Mouse (Mus musculus) limb, embryonic 10.5 days (tissue): ENCODE measurements around the gene Asic2. TPM values are rescaled to one million over a fixed set of nuclear protein-coding genes. Genes with fewer than 3 reads are reported as not detected.
A peak's percentile ranks its signal among the peaks of the same experiment; 100 is the strongest.

Source experiments
- DNase-seq: peaks from one replicate; pipeline ENCODE4 v3.0.0-alpha.2; 2017; ENCODE audit warnings: low spot score
- H3K27ac ChIP-seq: fragments of 300-500 bp; sonication (generic); 2 replicates; pipeline ENCODE4 v1.5.1; 2016; ENCODE audit warnings: mild to moderate bottlenecking
- H3K27me3 ChIP-seq: fragments of 300-500 bp; sonication (generic); 2 replicates; pipeline ENCODE4 v1.6.1; 2016; ENCODE audit warnings: low read depth, mild to moderate bottlenecking; ENCODE audit not compliant: poor library complexity, severe bottlenecking
- H3K36me3 ChIP-seq: fragments of 300-500 bp; sonication (generic); 2 replicates; pipeline ENCODE4 v1.6.1; 2016; ENCODE audit warnings: mild to moderate bottlenecking, moderate library complexity
- H3K4me1 ChIP-seq: fragments of 300-500 bp; sonication (generic); 2 replicates; pipeline ENCODE4 v1.6.1; 2016
- H3K4me3 ChIP-seq: fragments of 300-500 bp; sonication (generic); 2 replicates; pipeline ENCODE4 v1.5.1; 2016; ENCODE audit warnings: mild to moderate bottlenecking, moderate library complexity
- H3K9me3 ChIP-seq: fragments of 300-500 bp; sonication (generic); replicated peaks from 2 replicates; pipeline ENCODE4 v1.6.1; 2016; ENCODE audit warnings: mild to moderate bottlenecking
- WGBS: fragments of 180-500 bp; shearing (Covaris S2); methylation state at CpG from one replicate; pipeline ENCODE4 v1.1.7; 2016; 5-methylcytosine and 5-hydroxymethylcytosine counted together
- polyA plus RNA-seq: library from polyadenylated mRNA; unstranded; fragments of >200 nt; fragmentation: Nextera tagmentation; extraction: Ambion mirVana; gene quantifications from 2 replicates; pipeline ENCODE4 v1.2.1, GENCODE M21; 2016

Gene Asic2
- polyA plus RNA-seq, 1 experiment from 2014 or later, result 1.1 TPM

DNA sequence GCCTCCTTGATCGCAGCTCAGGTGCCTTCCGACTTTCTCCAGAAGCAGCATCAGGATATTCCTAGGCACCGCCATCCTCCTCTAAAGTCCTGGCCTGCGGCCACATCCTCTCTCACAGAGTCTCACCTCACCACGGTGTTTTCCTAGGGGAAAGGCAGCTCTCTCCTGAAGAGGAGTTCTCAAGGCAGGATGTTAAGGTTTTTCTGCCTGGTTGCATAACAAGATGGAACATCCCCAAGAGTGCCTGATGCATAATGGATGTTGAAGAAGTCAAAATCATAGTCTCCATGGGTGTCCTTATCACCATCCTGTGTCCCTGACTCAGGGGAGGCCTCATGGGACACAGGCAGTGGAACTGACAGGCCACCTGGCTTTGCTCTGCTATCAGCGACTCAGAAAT lies 1060.4 kb downstream of the Asic2 start:
- Histone ChIP-seq H3K4me1 (peaks cover 11% of the 10 kb centered on the region; the same call in 1 of the 2 replicates), H3K27ac (no peak overlapping the region), H3K36me3 (no peaks in the 10 kb centered on the region), H3K9me3 (no peaks in the 10 kb centered on the region), H3K4me3 (no peak overlapping the region), H3K27me3 (no peaks in the 10 kb centered on the region)
- WGBS, result 91% methylated on average over 6 of the region's 6 CpGs
- DNase-seq, result no peak

DNA sequence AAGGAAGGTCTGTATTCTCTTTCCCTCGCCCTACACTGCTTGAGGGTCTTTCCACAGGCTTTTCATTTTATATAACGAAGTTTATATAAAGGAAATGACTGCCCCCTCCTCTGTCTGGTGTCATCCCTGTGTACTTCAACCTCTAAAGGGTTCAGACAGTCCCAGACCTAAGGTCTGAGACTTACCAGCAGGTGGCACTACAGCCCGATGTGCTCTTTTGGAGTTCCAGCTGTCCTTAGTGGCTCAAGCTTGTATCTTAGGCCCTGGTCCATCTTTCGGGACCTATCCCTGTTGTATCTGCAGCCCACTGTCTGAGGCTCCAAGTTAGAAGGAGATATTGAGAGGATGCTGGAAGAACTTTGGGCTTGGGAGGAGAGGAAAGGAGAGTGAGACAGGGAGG lies 1061.8 kb downstream of the Asic2 start:
- Histone ChIP-seq H3K9me3 (no peaks in the 10 kb centered on the region), H3K4me3 (no peak overlapping the region), H3K4me1 (peaks cover 11% of the 10 kb centered on the region; the same call in 1 of the 2 replicates), H3K27ac (no peak overlapping the region), H3K27me3 (no peaks in the 10 kb centered on the region), H3K36me3 (no peaks in the 10 kb centered on the region)
- peak; percentile 60 for DNase-seq
- WGBS, result 44% methylated on average over 4 of the region's 4 CpGs

DNA sequence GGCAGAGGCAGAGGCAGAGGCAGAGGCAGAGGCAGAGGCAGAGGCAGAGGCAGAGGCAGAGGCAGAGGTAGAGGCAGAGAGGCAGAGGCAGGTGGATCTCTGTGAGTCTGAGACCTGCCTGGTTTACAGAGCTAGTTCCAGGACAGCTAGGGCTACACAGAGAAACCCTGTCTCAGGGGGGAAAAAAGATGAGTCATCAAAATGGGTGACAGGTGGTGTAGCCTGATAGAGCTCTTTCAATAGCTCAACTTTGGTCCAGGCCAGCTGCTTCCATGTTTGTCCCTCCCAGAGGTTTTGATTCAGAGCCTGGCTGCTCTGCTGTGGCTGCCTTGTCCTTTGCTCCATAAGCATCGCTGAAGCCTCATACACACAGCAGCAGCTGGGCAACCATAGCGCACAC lies 1063.7 kb downstream of the Asic2 start:
- WGBS, result 97% methylated on average over 2 of the region's 2 CpGs
- no peak overlapping the region for H3K27ac ChIP-seq
- H3K4me3 ChIP-seq, result no peak overlapping the region
- H3K4me1 ChIP-seq, result peaks cover 8% of the 10 kb centered on the region; the same call in 1 of the 2 replicates
- DNase-seq, result no peak
- no peaks in the 10 kb centered on the region for H3K27me3 ChIP-seq
- no peaks in the 10 kb centered on the region for H3K36me3 ChIP-seq
- H3K9me3 ChIP-seq, result no peaks in the 10 kb centered on the region

DNA sequence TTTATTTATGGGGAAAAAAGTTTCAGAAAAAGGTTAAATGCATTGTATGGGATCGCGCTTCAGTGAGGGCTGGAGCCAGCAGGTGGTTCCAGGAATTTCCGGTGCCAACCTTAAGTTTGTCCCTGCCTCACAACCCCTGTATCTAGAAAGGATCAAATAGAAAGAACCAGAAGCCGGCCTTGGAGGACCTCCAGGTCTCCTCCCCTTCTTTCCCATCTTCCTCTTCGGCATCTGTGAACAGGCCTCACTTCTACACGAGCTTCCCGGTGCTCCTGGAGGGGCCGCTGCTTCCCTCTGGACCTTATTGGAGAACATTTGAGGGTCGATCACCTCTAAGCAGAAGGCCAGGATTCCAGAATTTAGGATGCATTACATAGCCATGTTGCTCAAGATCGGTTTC lies 1064.8 kb downstream of the Asic2 start:
- Histone ChIP-seq H3K36me3 (no peaks in the 10 kb centered on the region), H3K27me3 (no peaks in the 10 kb centered on the region), H3K4me3 (no peak overlapping the region), H3K9me3 (no peaks in the 10 kb centered on the region), H3K4me1 (no peaks in the 10 kb centered on the region), H3K27ac (no peak overlapping the region)
- DNase-seq, result no peak
- WGBS, result 91% methylated on average over 10 of the region's 10 CpGs

DNA sequence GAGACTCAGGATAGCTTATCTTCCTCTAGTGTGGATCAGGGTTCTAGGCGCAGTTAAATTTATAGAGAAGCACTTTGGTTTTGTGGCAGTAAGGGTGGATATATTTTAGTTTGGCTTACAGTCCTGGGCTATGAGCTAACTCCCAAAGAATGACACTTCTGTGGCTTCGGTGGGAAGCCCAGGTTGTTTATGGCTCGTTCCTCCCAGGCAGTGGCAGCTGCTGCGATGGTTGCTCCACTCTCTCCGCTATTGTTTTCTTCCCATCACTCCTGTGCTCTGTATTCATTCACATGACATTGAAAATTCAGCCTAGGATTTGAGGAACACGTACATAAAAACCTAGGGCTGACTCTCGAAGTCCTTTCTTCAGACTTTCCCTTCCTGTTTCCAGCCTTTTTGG lies 1065.6 kb downstream of the Asic2 start:
- Histone ChIP-seq H3K27me3 (no peaks in the 10 kb centered on the region), H3K4me1 (no peaks in the 10 kb centered on the region), H3K27ac (no peak overlapping the region), H3K36me3 (no peaks in the 10 kb centered on the region), H3K4me3 (no peak overlapping the region), H3K9me3 (no peaks in the 10 kb centered on the region)
- no peak for DNase-seq
- 73% methylated on average over 7 of the region's 7 CpGs for WGBS

DNA sequence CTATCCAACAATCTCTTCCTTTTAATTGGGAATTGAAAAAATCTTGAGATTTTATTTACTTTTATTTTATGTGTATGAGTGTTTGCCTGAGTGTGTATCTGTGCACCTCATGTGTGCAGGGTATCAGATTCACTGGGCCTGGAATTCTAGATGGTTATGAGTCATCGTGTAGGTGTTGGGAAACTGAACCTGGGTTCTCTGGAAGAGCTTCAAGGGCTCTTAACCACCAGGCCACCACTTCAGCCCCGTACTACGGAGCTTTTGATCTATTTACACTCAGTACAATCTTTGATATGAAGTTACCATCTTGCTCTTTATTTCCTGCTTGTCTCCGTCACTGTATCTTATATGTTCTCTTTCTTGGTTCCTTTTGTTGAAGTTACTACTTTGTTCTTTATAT lies 1067.7 kb downstream of the Asic2 start:
- H3K27ac ChIP-seq, result no peak overlapping the region
- no peaks in the 10 kb centered on the region for H3K9me3 ChIP-seq
- 88% methylated on average over 4 of the region's 4 CpGs for WGBS
- H3K36me3 ChIP-seq, result no peaks in the 10 kb centered on the region
- no peak overlapping the region for H3K4me3 ChIP-seq
- H3K27me3 ChIP-seq, result no peaks in the 10 kb centered on the region
- H3K4me1 ChIP-seq, result no peaks in the 10 kb centered on the region
- DNase-seq, result no peak

DNA sequence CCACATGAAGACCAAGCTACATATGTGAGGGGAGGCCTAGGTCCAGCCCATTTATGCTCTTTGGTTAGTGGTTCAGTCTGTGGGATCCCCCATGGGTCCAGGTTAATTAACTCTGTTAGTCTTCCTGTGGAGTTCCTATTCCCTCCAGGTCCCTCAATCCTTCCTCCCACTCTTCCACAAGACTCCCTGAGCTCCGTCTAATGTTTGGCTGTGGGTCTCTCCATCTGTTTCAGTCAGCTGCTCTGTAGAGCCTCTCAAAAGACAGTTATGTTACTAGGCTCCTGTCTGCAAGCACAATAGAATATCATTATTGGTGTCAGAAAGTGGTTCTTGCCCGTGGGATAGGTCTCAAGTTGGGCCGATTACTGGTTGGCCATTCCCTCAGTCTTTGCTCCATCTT lies 1072.4 kb downstream of the Asic2 start:
- H3K27ac ChIP-seq, result no peak overlapping the region
- H3K4me1 ChIP-seq, result no peaks in the 10 kb centered on the region
- 95% methylated on average over 3 of the region's 3 CpGs for WGBS
- H3K9me3 ChIP-seq, result no peaks in the 10 kb centered on the region
- no peak for DNase-seq
- peaks cover 9% of the 10 kb centered on the region; the same call in 1 of the 2 replicates for H3K27me3 ChIP-seq
- H3K4me3 ChIP-seq, result no peak overlapping the region
- no peaks in the 10 kb centered on the region for H3K36me3 ChIP-seq

DNA sequence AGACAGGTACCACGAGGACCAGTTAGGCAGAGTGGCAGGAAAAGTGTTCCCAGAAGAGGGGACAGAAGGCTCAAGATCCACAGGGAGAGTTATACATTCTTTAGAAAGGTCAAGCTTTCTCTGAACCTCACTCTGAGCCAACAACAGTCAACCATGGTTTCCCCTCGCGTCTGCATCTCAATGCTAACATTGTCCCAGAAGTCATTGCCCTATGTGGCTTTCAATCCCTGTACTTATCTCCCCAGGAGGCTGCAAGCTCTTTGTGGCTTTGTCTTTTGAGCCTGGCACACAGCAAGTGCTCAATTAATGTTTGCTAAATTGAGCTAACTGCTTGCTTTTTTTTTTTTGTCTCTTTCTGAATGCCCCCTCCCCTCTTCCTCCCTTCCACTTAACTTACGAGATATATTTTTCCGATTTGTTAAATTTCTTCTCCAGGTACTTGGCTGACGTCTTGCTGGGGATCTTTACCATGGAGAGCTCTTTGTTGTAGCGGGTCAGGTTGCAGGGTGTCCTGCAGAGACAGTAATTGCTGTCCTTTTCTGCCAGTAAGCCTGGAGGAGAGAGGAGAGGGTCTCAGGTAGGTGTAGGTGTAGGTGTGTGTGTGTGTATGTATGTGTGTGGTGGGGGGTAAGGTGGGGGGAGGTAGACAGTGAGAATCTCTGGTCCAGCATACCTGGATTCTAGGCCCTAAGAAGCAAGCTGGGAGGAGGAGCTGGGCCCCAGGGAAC lies 1078.8 kb downstream of the Asic2 start:
- no peaks in the 10 kb centered on the region for H3K9me3 ChIP-seq
- 11% methylated on average over 7 of the region's 7 CpGs for WGBS
- DNase-seq, result no peak
- no peaks in the 10 kb centered on the region for H3K36me3 ChIP-seq
- no peak overlapping the region for H3K4me3 ChIP-seq
- no peak overlapping the region for H3K27ac ChIP-seq
- peaks cover 25% of the 10 kb centered on the region; the same call in 1 of the 2 replicates for H3K27me3 ChIP-seq
- H3K4me1 ChIP-seq, result no peaks in the 10 kb centered on the region

DNA sequence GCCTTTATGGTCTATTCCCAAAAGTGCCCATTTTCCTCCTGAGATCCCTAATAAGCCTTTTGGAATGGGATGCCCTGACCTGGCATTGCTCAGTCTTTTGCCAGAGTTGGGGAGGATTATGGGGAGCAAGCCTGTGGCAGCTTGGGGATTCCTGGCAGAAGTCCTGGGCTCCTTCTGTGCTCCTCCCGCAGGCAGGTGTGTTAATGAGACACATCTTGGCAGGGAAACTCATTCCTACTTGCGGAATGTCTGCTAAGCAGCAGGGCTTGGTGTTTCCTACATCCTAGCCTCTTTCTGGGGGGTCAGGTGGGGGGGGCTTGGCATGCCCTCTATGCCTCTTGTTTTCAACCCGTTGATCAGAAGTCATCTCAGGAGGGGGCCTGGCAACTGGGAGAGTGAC lies 1081.2 kb downstream of the Asic2 start:
- no peak overlapping the region for H3K4me3 ChIP-seq
- WGBS, result 78% methylated on average over 3 of the region's 3 CpGs
- no peak for DNase-seq
- peaks cover 25% of the 10 kb centered on the region; the same call in 1 of the 2 replicates for H3K27me3 ChIP-seq
- H3K36me3 ChIP-seq, result no peaks in the 10 kb centered on the region
- no peaks in the 10 kb centered on the region for H3K4me1 ChIP-seq
- H3K9me3 ChIP-seq, result no peaks in the 10 kb centered on the region
- no peak overlapping the region for H3K27ac ChIP-seq

DNA sequence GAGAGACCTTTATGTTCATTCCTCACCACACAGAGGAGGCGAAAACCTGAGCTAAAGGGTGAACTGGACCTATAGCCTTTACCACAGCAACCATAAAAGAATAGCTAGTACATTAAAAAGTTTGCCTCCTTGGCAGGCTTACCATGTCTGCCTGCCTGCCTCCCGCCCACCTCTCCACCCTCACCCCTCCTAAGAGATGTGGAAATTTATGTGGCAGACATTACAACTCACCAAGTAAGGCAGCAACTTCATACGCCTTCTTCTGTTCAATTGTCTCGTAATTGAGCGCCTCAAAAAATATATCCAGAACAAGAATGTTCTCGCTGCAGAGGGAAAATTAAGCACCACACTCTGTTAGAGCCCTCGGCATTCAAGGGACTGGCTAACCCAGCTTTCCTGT lies 1081.9 kb downstream of the Asic2 start:
- no peak overlapping the region for H3K4me3 ChIP-seq
- no peaks in the 10 kb centered on the region for H3K4me1 ChIP-seq
- no peak overlapping the region for H3K27ac ChIP-seq
- no peaks in the 10 kb centered on the region for H3K36me3 ChIP-seq
- no peaks in the 10 kb centered on the region for H3K9me3 ChIP-seq
- DNase-seq, result no peak
- 87% methylated on average over 7 of the region's 7 CpGs for WGBS
- peaks cover 21% of the 10 kb centered on the region; the same call in 1 of the 2 replicates for H3K27me3 ChIP-seq

DNA sequence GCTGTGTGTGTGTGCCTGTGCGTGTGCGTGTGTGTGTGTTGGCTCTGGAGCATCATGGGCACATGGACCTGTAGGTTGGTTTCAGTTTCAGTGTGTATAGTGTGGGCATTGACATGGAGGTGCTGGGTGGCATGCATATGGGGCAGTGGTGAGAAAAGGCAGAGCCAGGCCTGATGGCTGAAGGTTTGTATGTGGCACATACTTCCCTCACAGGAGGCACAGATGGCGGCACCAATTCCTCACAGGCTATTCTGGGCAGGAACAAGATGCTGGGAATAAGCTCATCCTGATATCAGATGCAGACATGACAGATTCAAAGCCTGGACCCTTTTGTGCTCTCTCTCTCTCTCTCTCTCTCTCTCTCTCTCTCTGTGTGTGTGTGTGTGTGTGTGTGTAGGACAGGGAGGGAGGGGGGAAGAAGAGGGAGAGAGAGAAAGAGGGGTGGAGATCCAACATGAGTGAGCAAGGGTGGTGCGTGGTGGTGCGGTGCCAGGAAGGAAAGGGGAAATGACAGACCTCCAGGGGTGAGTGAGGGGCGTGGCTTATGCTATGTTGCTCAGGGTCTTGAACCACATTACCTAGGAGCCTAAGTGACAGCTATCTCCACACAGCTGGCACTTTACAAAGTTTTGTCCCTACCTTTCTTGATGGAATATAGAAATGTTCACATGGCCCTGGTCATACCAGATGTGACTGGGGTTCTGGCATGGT lies 1083.6 kb downstream of the Asic2 start:
- Histone ChIP-seq H3K27me3 (0 out of 2 replicates have a peak, but pooled peaks cover 8% of the 10 kb centered on the region), H3K4me1 (no peaks in the 10 kb centered on the region), H3K36me3 (no peaks in the 10 kb centered on the region), H3K9me3 (no peaks in the 10 kb centered on the region), H3K27ac (no peak overlapping the region), H3K4me3 (no peak overlapping the region)
- no peak for DNase-seq
- 86% methylated on average over 6 of the region's 6 CpGs for WGBS

DNA sequence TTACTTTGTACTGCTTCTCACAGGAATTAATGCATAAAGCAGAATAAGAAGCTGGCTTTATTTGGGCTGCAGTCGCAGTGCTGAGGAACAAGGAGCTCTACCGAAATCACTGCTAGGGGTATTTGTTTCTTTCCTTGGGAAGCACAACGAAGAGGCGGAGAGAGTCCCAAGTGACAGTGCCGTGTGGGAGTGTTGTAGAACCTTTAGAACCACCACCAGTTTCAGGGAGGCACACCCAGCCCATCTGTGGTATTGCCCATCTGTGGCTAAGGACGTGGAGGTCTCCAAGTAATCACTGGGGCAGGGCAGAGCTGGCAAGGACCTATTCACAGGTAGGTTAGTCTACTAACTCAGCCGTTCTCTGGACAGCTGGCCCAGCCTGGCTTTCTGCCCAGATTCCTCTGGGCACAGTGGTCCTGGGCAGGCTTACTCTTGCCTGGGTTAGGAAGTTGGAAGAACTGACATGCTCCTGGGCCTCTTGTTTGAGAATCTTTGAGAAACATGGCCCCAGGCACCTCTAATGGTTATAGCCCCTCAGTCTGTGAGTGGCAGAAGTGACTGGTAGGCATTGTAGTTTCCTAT lies 1085.9 kb downstream of the Asic2 start:
- 0 out of 2 replicates have a peak, but pooled peaks cover 3% of the 10 kb centered on the region for H3K27me3 ChIP-seq
- no peaks in the 10 kb centered on the region for H3K36me3 ChIP-seq
- H3K9me3 ChIP-seq, result no peaks in the 10 kb centered on the region
- no peak overlapping the region for H3K27ac ChIP-seq
- DNase-seq, result no peak
- H3K4me3 ChIP-seq, result no peak overlapping the region
- WGBS, result 90% methylated on average over 7 of the region's 7 CpGs
- peaks cover 1% of the 10 kb centered on the region; the same call in 1 of the 2 replicates for H3K4me1 ChIP-seq

DNA sequence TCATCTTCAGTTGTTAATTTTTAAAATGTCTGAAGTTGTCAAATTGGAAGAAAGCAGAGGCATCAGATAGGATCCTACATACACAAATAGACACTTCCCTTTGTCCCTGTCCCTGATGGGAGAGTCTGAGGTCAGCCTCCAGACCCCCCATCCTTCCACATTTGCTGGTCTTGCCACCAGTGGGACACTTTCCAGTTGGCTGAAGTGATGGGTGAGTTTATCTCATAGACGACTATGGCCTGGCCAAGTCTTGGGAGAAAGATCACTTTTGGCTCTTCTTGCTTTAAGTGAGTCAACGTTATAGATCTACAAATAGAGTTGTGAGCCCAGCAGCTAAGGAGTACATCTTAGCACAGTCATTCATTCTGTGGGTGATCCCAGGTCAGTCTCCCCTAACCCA lies 1090.2 kb downstream of the Asic2 start:
- Histone ChIP-seq H3K4me1 (peaks cover 4% of the 10 kb centered on the region; the same call in 1 of the 2 replicates), H3K9me3 (no peaks in the 10 kb centered on the region), H3K27ac (no peak overlapping the region), H3K4me3 (no peak overlapping the region), H3K27me3 (no peaks in the 10 kb centered on the region), H3K36me3 (no peaks in the 10 kb centered on the region)
- DNase-seq, result no peak
- WGBS, result 83% methylated on average over 2 of the region's 2 CpGs
